Mouse (Mus musculus): ENCODE measurements around the gene Galntl6. TPM values are rescaled to one million over a fixed set of nuclear protein-coding genes. Genes with fewer than 3 reads are reported as not detected.
"Not testable (repeated sequence)": the region's sequence is repeated elsewhere in the genome, so short reads cannot be mapped to it uniquely, and the experiment has no call there.

Gene Galntl6
- polyA plus RNA-seq, 1 experiment from 2014 or later: not detected

- no peaks in the 10 kb centered on the region for H3K27me3 ChIP-seq (ENCODE audit: control insufficient read depth, insufficient read depth, low read depth, low read length)
- no peaks in the 10 kb centered on the region for H3K36me3 ChIP-seq (ENCODE audit: control insufficient read depth, insufficient read depth)
- H3K4me1 ChIP-seq (ENCODE audit: control insufficient read depth, low read depth, low read length): no peaks in the 10 kb centered on the region
- H3K9me3 ChIP-seq (replicated peaks; ENCODE audit: control insufficient read depth, low read length): no peaks in the 10 kb centered on the region
- ATAC-seq (ENCODE audit: low read depth): no peak
- H3K4me3 ChIP-seq (ENCODE audit: low read depth, low read length): no peak overlapping the region
- no peak overlapping the region for H3K9ac ChIP-seq (ENCODE audit: low read depth, low read length)
- no peak overlapping the region for H3K27ac ChIP-seq (ENCODE audit: low read length)
- 52% methylated on average over 7 of the region's 7 CpGs for WGBS (ENCODE audit: insufficient replicate concordance)
- no peak overlapping the region for H3K4me2 ChIP-seq (ENCODE audit: low read depth, low read length)
These were observed 1134.3 kb downstream of the Galntl6 start for GRCm38 (mm10) chr8:57777988-57778721.

DNA sequence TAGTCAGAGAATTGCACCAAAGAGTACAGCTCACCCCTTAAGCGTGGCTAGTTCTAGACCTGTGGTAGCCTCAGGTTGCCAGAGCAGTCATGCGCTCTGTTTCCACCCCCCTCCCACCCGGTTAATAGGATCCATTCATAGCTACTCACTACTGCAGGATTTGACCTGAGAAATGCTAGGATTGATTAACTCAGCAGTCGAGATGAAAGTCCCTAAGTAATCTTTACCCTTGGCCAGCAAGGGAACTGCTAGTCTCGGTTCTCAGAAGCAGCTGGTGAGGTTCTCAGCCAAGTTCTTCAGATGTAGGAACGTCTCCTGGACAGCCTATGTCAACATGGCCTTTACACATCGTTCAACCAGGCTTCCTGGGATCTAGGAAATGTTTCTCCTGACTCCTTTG is 1135.7 kb downstream of the Galntl6 start:
- no peak overlapping the region for H3K4me2 ChIP-seq (ENCODE audit: low read depth, low read length)
- no peak overlapping the region for H3K4me3 ChIP-seq (ENCODE audit: low read depth, low read length)
- H3K4me1 ChIP-seq (ENCODE audit: control insufficient read depth, low read depth, low read length): no peaks in the 10 kb centered on the region
- no peaks in the 10 kb centered on the region for H3K36me3 ChIP-seq (ENCODE audit: control insufficient read depth, insufficient read depth)
- ATAC-seq (ENCODE audit: low read depth): no peak
- WGBS (ENCODE audit: insufficient replicate concordance): 49% methylated on average over 7 of the region's 7 CpGs
- H3K9me3 ChIP-seq (replicated peaks; ENCODE audit: control insufficient read depth, low read length): no peaks in the 10 kb centered on the region
- no peaks in the 10 kb centered on the region for H3K27me3 ChIP-seq (ENCODE audit: control insufficient read depth, insufficient read depth, low read depth, low read length)
- H3K27ac ChIP-seq (ENCODE audit: low read length): no peak overlapping the region
- H3K9ac ChIP-seq (ENCODE audit: low read depth, low read length): no peak overlapping the region

DNA sequence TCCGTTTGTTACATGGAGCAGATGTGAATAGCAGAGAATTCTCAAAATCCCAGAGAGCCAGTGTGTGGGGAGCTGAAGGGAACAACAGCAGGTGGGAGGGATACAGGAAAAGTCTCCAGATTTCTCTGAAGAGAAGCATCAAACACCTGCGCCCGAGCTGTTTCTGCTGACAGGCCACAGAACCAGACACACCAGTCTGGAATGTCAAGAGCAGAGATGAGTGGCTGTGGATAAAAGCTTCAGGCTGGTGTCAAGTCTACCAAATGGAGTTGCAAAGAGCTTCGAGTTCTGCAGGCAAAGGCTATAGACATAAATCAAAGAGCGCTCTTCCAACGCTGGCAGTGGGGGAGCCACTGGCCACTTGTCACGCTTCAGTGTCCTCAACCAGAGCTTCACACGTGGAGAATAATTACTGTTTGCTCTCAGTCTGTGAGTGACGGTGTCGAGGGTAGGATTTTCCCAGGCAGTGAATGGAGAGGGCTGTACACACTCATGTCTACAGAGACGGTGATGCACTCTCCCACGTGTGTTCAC is 1139.6 kb downstream of the Galntl6 start:
- Histone ChIP-seq H3K4me3 (ENCODE audit: low read depth, low read length) (no peak overlapping the region), H3K4me1 (ENCODE audit: control insufficient read depth, low read depth, low read length) (no peaks in the 10 kb centered on the region), H3K36me3 (ENCODE audit: control insufficient read depth, insufficient read depth) (no peaks in the 10 kb centered on the region), H3K4me2 (ENCODE audit: low read depth, low read length) (no peak overlapping the region), H3K9me3 (replicated peaks; ENCODE audit: control insufficient read depth, low read length) (no peaks in the 10 kb centered on the region), H3K27ac (ENCODE audit: low read length) (no peak overlapping the region), H3K27me3 (ENCODE audit: control insufficient read depth, insufficient read depth, low read depth, low read length) (no peaks in the 10 kb centered on the region), H3K9ac (ENCODE audit: low read depth, low read length) (no peak overlapping the region)
- no peak for ATAC-seq (ENCODE audit: low read depth)
- 38% methylated on average over 12 of the region's 12 CpGs for WGBS (ENCODE audit: insufficient replicate concordance)

DNA sequence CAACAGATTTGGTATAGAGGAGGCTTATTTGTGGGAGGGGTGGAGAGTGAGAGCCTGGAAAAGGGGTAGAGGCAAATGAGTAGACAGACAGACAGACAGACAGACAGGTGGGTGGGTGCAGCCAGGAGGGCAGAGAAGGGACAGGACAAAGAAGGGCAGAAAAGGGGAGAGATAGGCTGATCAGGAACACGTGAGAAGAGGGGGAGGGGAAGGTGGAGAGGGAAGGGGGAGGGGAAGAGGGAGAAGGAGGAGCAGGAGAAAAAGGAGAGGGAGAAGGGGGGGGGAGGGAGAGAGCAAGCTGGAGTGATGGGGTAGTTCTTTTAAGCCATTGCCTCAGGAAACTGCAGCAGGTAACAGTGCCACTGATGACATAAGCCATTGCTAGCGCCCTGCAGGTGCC is 1144.9 kb downstream of the Galntl6 start:
- no peak overlapping the region for H3K4me2 ChIP-seq (ENCODE audit: low read depth, low read length)
- 26% methylated on average over 2 of the region's 2 CpGs for WGBS (ENCODE audit: insufficient replicate concordance)
- H3K27ac ChIP-seq (ENCODE audit: low read length): no peak overlapping the region
- no peaks in the 10 kb centered on the region for H3K9me3 ChIP-seq (replicated peaks; ENCODE audit: control insufficient read depth, low read length)
- no peak overlapping the region for H3K9ac ChIP-seq (ENCODE audit: low read depth, low read length)
- H3K4me3 ChIP-seq (ENCODE audit: low read depth, low read length): no peak overlapping the region
- no peaks in the 10 kb centered on the region for H3K4me1 ChIP-seq (ENCODE audit: control insufficient read depth, low read depth, low read length)
- no peak for ATAC-seq (ENCODE audit: low read depth)
- no peaks in the 10 kb centered on the region for H3K36me3 ChIP-seq (ENCODE audit: control insufficient read depth, insufficient read depth)
- H3K27me3 ChIP-seq (ENCODE audit: control insufficient read depth, insufficient read depth, low read depth, low read length): no peaks in the 10 kb centered on the region

DNA sequence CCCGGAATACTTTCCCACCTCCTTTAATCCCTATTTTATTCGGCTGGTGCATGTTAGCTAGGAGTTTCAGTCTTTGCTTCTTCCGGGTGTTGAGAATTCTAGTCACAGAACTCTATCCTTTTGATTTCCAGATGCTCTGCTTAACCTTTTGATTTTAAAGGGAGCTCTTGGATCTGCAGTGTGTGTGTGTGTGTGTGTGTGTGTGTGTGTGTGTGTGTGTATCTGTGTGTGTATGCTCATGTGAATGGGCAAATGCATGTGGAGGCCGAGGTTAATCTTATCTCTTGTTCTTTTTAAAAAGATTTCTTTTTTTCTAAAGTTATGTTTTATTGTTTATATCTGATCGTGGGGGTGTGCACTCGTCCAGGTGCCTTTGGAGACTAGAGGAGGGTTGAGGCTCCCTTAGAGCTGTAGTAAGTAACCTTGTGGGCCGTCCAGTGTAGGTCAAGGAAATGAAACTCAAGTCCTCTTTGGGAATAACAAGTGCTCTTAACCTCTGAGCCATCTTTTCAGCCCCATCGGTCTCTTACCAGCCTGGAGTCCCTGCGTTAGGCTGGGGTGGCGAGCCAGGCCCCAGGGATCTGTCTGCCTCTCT is 1145.9 kb downstream of the Galntl6 start:
- no peaks in the 10 kb centered on the region for H3K9me3 ChIP-seq (replicated peaks; ENCODE audit: control insufficient read depth, low read length)
- no peak overlapping the region for H3K27ac ChIP-seq (ENCODE audit: low read length)
- H3K4me2 ChIP-seq (ENCODE audit: low read depth, low read length): no peak overlapping the region
- H3K27me3 ChIP-seq (ENCODE audit: control insufficient read depth, insufficient read depth, low read depth, low read length): no peaks in the 10 kb centered on the region
- ATAC-seq (ENCODE audit: low read depth): no peak
- 49% methylated on average over 10 of the region's 10 CpGs for WGBS (ENCODE audit: insufficient replicate concordance)
- no peaks in the 10 kb centered on the region for H3K36me3 ChIP-seq (ENCODE audit: control insufficient read depth, insufficient read depth)
- H3K4me1 ChIP-seq (ENCODE audit: control insufficient read depth, low read depth, low read length): no peaks in the 10 kb centered on the region
- H3K4me3 ChIP-seq (ENCODE audit: low read depth, low read length): no peak overlapping the region
- no peak overlapping the region for H3K9ac ChIP-seq (ENCODE audit: low read depth, low read length)

DNA sequence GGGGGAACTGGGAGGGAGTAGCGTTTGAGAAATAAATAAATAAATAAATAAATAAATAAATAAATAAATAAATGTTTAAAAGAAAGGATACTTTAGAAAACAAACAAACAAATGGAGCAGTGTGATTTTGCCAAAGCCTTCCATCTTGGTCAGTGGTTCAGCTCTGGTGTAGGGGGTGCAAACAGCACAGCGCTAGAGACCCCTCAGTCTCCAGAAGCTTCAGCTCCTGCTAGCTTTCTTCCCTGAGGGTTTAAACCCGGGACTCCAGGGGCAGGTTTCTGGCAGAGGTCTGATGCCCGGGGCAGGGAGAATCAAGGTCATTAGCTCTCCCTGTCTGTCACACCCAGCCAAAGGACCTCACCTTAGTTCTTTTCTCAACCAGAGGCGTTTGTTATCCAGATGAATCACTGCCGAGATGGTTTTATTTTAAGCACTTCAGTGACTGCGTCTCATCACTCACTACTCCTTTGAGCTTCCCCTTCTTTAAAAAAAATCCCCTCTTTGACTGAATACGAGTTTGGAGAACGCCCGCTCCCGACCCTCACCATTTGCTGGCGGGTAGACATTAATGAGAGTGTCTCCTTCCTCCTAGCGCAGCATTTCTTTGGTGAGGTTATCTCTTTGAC is 1146.6 kb downstream of the Galntl6 start:
- H3K4me2 ChIP-seq (ENCODE audit: low read depth, low read length): no peak overlapping the region

DNA sequence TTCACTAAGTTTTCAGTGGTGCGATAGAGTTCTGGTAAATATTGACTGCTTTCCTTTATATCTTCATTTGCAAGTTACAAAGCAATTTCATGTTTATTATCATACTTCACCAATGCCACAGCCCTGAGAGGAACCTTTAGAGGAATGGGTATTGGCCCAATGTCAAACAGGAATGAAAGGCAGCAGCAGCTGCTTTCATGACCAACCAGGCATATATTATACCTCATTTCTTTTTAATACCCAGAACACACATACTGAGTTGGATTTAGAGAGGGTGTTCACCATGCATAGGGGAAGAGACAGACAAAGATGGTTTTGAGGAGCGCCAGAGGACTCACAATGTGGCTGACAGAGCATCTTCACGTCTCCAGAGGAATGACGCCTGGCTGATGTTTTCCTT is 1147.2 kb downstream of the Galntl6 start:
- Histone ChIP-seq H3K27ac (ENCODE audit: low read length) (no peak overlapping the region), H3K27me3 (ENCODE audit: control insufficient read depth, insufficient read depth, low read depth, low read length) (no peaks in the 10 kb centered on the region), H3K4me3 (ENCODE audit: low read depth, low read length) (no peak overlapping the region), H3K36me3 (ENCODE audit: control insufficient read depth, insufficient read depth) (no peaks in the 10 kb centered on the region), H3K4me1 (ENCODE audit: control insufficient read depth, low read depth, low read length) (no peaks in the 10 kb centered on the region), H3K9me3 (replicated peaks; ENCODE audit: control insufficient read depth, low read length) (no peaks in the 10 kb centered on the region), H3K4me2 (ENCODE audit: low read depth, low read length) (no peak overlapping the region), H3K9ac (ENCODE audit: low read depth, low read length) (no peak overlapping the region)
- WGBS (ENCODE audit: insufficient replicate concordance): 68% methylated on average over 4 of the region's 4 CpGs
- no peak for ATAC-seq (ENCODE audit: low read depth)

More for the DNA sequence above, 1146.6 kb downstream of the Galntl6 start:
- Histone ChIP-seq H3K36me3 (ENCODE audit: control insufficient read depth, insufficient read depth) (no peaks in the 10 kb centered on the region), H3K27ac (ENCODE audit: low read length) (no peak overlapping the region), H3K9ac (ENCODE audit: low read depth, low read length) (no peak overlapping the region), H3K9me3 (replicated peaks; ENCODE audit: control insufficient read depth, low read length) (no peaks in the 10 kb centered on the region), H3K4me3 (ENCODE audit: low read depth, low read length) (no peak overlapping the region), H3K4me1 (ENCODE audit: control insufficient read depth, low read depth, low read length) (no peaks in the 10 kb centered on the region), H3K27me3 (ENCODE audit: control insufficient read depth, insufficient read depth, low read depth, low read length) (no peaks in the 10 kb centered on the region)
- WGBS (ENCODE audit: insufficient replicate concordance): 16% methylated on average over 13 of the region's 13 CpGs
- no peak for ATAC-seq (ENCODE audit: low read depth)

GRCm38 (mm10) chr8:57762622-57763021 is 1149.8 kb downstream of the Galntl6 start:
- not testable (repeated sequence) for H3K9ac ChIP-seq (ENCODE audit: low read depth, low read length)
- WGBS (ENCODE audit: insufficient replicate concordance): 56% methylated on average over 2 of the region's 2 CpGs

GRCm38 (mm10) chr8:57760921-57761320 is 1151.5 kb downstream of the Galntl6 start:
- ATAC-seq (ENCODE audit: low read depth): no peak
- 54% methylated on average over 1 of the region's 1 CpGs for WGBS (ENCODE audit: insufficient replicate concordance)
- H3K9me3 ChIP-seq (replicated peaks; ENCODE audit: control insufficient read depth, low read length): no peaks in the 10 kb centered on the region

More at GRCm38 (mm10) chr8:57762622-57763021, 1149.8 kb downstream of the Galntl6 start:
- not testable (repeated sequence) for H3K4me2 ChIP-seq (ENCODE audit: low read depth, low read length); ATAC-seq (ENCODE audit: low read depth); H3K4me3 ChIP-seq (ENCODE audit: low read depth, low read length); H3K4me1 ChIP-seq (ENCODE audit: control insufficient read depth, low read depth, low read length); H3K36me3 ChIP-seq (ENCODE audit: control insufficient read depth, insufficient read depth); H3K9me3 ChIP-seq (replicated peaks; ENCODE audit: control insufficient read depth, low read length); H3K27ac ChIP-seq (ENCODE audit: low read length); H3K27me3 ChIP-seq (ENCODE audit: control insufficient read depth, insufficient read depth, low read depth, low read length)

More at GRCm38 (mm10) chr8:57760921-57761320, 1151.5 kb downstream of the Galntl6 start:
- no peaks in the 10 kb centered on the region for H3K27me3 ChIP-seq (ENCODE audit: control insufficient read depth, insufficient read depth, low read depth, low read length)
- no peak overlapping the region for H3K9ac ChIP-seq (ENCODE audit: low read depth, low read length)
- H3K4me2 ChIP-seq (ENCODE audit: low read depth, low read length): no peak overlapping the region
- no peaks in the 10 kb centered on the region for H3K4me1 ChIP-seq (ENCODE audit: control insufficient read depth, low read depth, low read length)
- no peak overlapping the region for H3K4me3 ChIP-seq (ENCODE audit: low read depth, low read length)
- no peak overlapping the region for H3K27ac ChIP-seq (ENCODE audit: low read length)
- no peaks in the 10 kb centered on the region for H3K36me3 ChIP-seq (ENCODE audit: control insufficient read depth, insufficient read depth)

Data from liver, embryonic 16.5 days (tissue).